Mouse (Mus musculus): ENCODE data around the gene 9930022D16Rik. TPM values are rescaled to one million over a fixed set of nuclear protein-coding genes. Genes with fewer than 3 reads are reported as not detected.

Gene 9930022D16Rik
- polyA plus RNA-seq (2014; fragmentation: Illumina TruSeq; extraction: RNeasy Lipid Tissue Mini Kit (QIAGEN cat#74804); ENCODE audit: low read depth, low replicate concordance) = not detected

GRCm38 (mm10) chr11:109413617-109414016, at the start of gene 9930022D16Rik:
Gene 9930022D16Rik (plus strand): TSS chr11:109413917.

DNA sequence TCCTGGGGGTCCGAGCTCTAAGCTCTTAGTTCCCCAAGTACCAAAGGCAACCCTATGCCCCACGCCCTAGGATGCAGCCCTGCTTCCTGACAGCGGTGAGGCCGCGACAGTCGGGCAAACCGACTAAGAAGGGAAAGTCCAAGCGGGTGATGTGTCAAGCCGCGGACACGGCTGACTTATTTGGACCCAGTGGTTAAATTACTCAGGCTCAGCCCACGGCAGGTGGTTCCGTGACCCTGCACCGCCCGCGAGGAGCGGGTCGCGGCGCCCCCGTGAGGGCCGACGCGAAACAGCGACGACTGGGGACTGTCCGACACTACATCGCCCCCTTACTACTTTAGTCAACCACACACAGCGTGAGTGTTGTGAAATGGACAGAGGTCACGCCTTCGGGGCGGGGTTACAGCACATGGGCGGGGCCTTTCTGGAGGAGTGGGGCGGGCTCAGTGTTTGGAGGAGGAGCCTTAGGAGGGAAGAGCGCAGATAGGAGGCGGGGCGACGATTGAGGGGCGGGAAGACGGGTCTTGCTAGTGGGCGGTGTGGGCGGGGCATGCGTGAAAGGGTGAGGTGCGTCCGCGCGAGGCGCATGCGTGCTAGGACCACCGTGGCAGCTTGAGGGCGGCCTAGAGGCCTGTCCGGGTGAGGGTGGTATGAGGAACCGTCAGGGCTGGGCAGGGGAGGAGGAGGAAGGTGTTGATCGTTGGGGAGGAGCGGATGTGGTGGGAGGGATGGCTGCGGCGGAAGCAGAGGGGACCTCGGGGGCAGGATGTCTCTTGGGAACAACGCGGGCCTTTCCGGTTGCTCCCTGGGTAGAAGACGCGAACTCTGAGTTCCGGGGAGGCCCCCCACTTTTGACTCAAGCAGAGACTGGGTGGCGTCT, 11.9 kb downstream of the 9930022D16Rik start, which contains the start of gene Amz2:
Gene Amz2 (plus strand): TSS at position 555 of the 880 bp plus-strand sequence.

Other genes starting within 250 kb of the 9930022D16Rik start
- gene Rgs9, start 115.8 kb upstream of the 9930022D16Rik start, polyA plus RNA-seq (2014; fragmentation: Illumina TruSeq; extraction: RNeasy Lipid Tissue Mini Kit (QIAGEN cat#74804); ENCODE audit: low read depth, low replicate concordance) = 26.4 TPM
- 20.8 TPM for gene Gna13, start 51.1 kb upstream of the 9930022D16Rik start, polyA plus RNA-seq (2014; fragmentation: Illumina TruSeq; extraction: RNeasy Lipid Tissue Mini Kit (QIAGEN cat#74804); ENCODE audit: low read depth, low replicate concordance)
- 52.1 TPM for gene Amz2, start 12.0 kb downstream of the 9930022D16Rik start, polyA plus RNA-seq (2014; fragmentation: Illumina TruSeq; extraction: RNeasy Lipid Tissue Mini Kit (QIAGEN cat#74804); ENCODE audit: low read depth, low replicate concordance)
- 6.6 TPM for gene Arsg, start 59.5 kb downstream of the 9930022D16Rik start, polyA plus RNA-seq (2014; fragmentation: Illumina TruSeq; extraction: RNeasy Lipid Tissue Mini Kit (QIAGEN cat#74804); ENCODE audit: low read depth, low replicate concordance)
- gene Slc16a6, start 59.7 kb downstream of the 9930022D16Rik start, polyA plus RNA-seq (2014; fragmentation: Illumina TruSeq; extraction: RNeasy Lipid Tissue Mini Kit (QIAGEN cat#74804); ENCODE audit: low read depth, low replicate concordance) = 7.8 TPM
- 36.8 TPM for gene Wipi1, start 198.1 kb downstream of the 9930022D16Rik start, polyA plus RNA-seq (2014; fragmentation: Illumina TruSeq; extraction: RNeasy Lipid Tissue Mini Kit (QIAGEN cat#74804); ENCODE audit: low read depth, low replicate concordance)
- gene Prkar1a, start 235.5 kb downstream of the 9930022D16Rik start, polyA plus RNA-seq (2014; fragmentation: Illumina TruSeq; extraction: RNeasy Lipid Tissue Mini Kit (QIAGEN cat#74804); ENCODE audit: low read depth, low replicate concordance) = 138 TPM

All from adipose tissue, adult 10 weeks (tissue).